Mouse (Mus musculus): ENCODE results near the gene Scin. TPM values are rescaled to one million over a fixed set of nuclear protein-coding genes. Genes with fewer than 3 reads are reported as not detected.
A peak's percentile ranks its signal among the peaks of the same experiment; 100 is the strongest.
"Not testable (repeated sequence)": the region's sequence is repeated elsewhere in the genome, so short reads cannot be mapped to it uniquely, and the experiment has no call there.

The Scin gene
- polyA plus RNA-seq (2015; fragmentation: Nextera tagmentation; extraction: Ambion mirVana) = 0.21 TPM in 1 of 2 replicates, not detected in the other

DNA sequence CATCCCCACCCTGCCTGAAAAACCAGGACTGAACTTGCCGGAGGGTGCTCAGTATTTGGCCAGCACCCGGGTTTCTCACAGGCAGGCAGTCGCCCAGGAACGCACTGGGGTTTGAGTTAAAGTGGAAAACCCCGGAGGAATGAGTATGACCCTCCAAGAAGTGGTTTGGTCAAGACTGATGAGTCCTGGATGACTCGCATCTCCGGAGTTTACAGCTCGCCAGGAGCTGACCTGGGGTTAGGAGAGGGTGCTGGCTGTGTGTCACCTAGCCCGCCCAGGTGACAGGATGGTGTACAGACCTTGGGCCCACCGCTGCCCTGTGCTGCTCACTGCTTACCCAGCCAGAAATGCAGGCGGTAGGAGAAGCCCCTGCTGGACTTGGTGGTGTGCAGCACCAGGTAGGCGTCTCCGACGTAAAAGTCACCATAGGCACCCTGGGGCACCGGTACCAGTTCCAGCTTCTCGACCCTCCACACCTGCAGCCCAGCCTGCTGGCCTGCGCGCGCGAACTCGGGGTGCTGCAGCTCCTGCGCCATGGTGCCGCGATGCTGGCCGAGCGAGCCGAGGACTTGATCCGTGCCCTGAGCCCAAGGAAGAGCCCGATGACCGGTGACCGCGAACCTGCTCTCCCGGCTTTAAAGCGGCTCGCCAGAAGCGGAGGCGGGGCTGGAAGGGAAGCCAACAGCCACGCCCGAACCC, at the start of gene Scin:
Scin (minus strand) TSS at position 656 of the 699 bp plus-strand sequence.
- peak within 1 kb of the TSS; percentile 48 for H3K4me3 ChIP-seq (ENCODE audit: low read length)
- H3K9ac ChIP-seq (ENCODE audit: low read depth, low read length) = peak within 1 kb of the TSS; percentile 55
- peak; percentile 40 for ATAC-seq
- H3K4me2 ChIP-seq (ENCODE audit: low read length) = peak within 1 kb of the TSS; percentile 92
- under 1% methylated on average over 39 of the region's 39 CpGs for WGBS
- no peaks in the 10 kb centered on the region for H3K9me3 ChIP-seq (ENCODE audit: control insufficient read depth, low read length)
- no peaks in the 10 kb centered on the region for H3K36me3 ChIP-seq (ENCODE audit: control insufficient read depth, insufficient read depth, low read length)
- peaks cover 11% of the 10 kb centered on the region for H3K4me1 ChIP-seq (ENCODE audit: control insufficient read depth, insufficient read depth, low read depth, low read length)
- H3K27me3 ChIP-seq (replicated peaks; ENCODE audit: control insufficient read depth, insufficient read depth, low read length) = no peaks in the 10 kb centered on the region
- no peak within 1 kb of the TSS for H3K27ac ChIP-seq (ENCODE audit: low read depth, low read length)

DNA sequence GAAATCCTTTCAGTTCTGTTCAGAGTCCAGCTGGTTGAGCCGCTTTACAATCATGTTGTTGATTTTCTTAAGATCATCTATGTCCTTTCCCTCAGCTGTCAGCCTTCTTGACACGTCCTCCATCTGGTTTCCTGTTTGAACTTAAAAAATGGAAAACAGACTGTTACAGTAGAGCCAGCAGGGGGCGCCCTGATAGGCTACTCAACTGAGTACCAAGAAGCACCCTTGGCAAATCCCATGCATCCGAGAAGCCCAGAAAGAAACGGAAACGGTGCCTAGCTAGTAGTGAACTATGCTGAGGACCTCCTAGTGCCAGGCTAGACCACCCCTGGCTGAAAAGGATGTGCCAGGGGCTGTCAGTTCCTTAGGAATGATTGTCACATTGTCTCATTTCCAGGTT, 43.1 kb upstream of the Scin start:
- 68% methylated on average over 6 of the region's 6 CpGs for WGBS

DNA sequence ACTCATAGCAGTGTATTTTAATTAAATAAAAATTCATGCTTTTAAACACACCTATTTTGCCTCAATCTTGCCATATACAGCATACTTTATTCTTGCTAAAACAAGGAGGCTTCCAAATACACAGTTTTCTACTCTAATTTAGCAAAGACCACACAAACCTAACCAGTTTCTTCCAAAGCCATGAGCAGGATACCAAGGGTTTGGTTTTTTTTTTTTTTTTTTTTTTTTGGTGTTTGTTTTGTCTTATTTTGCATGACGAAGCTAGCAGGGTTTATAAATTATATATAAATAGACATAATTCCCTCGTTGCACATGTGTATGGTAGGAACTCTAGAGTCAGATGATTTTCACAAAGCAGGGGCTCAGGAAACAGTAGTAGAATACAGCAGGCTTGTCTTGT, 42.1 kb upstream of the Scin start:
- WGBS = 89% methylated on average over 2 of the region's 2 CpGs
- H3K9me3 ChIP-seq (ENCODE audit: control insufficient read depth, low read length) = peaks cover 2% of the 10 kb centered on the region; the same call in 1 of the 2 replicates
- H3K27me3 ChIP-seq (replicated peaks; ENCODE audit: control insufficient read depth, insufficient read depth, low read length) = no peaks in the 10 kb centered on the region

More for the DNA sequence above, 43.1 kb upstream of the Scin start:
- Histone ChIP-seq H3K4me3 (ENCODE audit: low read length) (no peak overlapping the region), H3K4me1 (ENCODE audit: control insufficient read depth, insufficient read depth, low read depth, low read length) (no peaks in the 10 kb centered on the region), H3K27ac (ENCODE audit: low read depth, low read length) (no peak overlapping the region), H3K4me2 (ENCODE audit: low read length) (no peak overlapping the region), H3K9ac (ENCODE audit: low read depth, low read length) (no peak overlapping the region), H3K9me3 (ENCODE audit: control insufficient read depth, low read length) (peaks cover 2% of the 10 kb centered on the region; the same call in 1 of the 2 replicates), H3K27me3 (replicated peaks; ENCODE audit: control insufficient read depth, insufficient read depth, low read length) (no peaks in the 10 kb centered on the region), H3K36me3 (ENCODE audit: control insufficient read depth, insufficient read depth, low read length) (no peaks in the 10 kb centered on the region)
- no peak for ATAC-seq

DNA sequence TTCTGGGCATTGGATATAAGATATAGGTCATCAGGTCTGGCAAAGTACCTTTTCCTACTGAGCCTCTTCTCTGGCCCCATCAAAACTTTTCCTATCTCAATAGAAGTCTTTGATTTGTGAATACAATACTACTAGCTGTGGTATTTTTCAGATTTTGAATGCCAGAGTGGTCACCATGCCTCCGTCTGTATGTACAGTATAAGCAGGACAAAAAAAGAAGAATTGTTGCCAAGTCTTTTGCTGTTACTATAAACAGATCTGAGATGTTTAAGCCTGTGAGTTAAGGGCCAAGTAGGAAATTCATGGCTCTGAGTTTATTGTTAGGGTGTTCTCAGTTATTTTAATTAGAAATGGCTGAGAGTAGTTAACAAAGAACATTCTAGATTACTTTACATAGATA, 41.1 kb upstream of the Scin start:
- H3K27me3 ChIP-seq (replicated peaks; ENCODE audit: control insufficient read depth, insufficient read depth, low read length); H3K4me2 ChIP-seq (ENCODE audit: low read length); H3K4me1 ChIP-seq (ENCODE audit: control insufficient read depth, insufficient read depth, low read depth, low read length); H3K9me3 ChIP-seq (ENCODE audit: control insufficient read depth, low read length); ATAC-seq; H3K36me3 ChIP-seq (ENCODE audit: control insufficient read depth, insufficient read depth, low read length); H3K9ac ChIP-seq (ENCODE audit: low read depth, low read length); H3K4me3 ChIP-seq (ENCODE audit: low read length); H3K27ac ChIP-seq (ENCODE audit: low read depth, low read length): not testable (repeated sequence)
- 56% methylated on average over 1 of the region's 1 CpGs for WGBS

More for the DNA sequence above, 42.1 kb upstream of the Scin start:
- H3K9ac ChIP-seq (ENCODE audit: low read depth, low read length) = no peak overlapping the region
- H3K4me3 ChIP-seq (ENCODE audit: low read length) = no peak overlapping the region
- H3K36me3 ChIP-seq (ENCODE audit: control insufficient read depth, insufficient read depth, low read length) = no peaks in the 10 kb centered on the region
- ATAC-seq = no peak
- no peaks in the 10 kb centered on the region for H3K4me1 ChIP-seq (ENCODE audit: control insufficient read depth, insufficient read depth, low read depth, low read length)
- H3K27ac ChIP-seq (ENCODE audit: low read depth, low read length) = no peak overlapping the region
- no peak overlapping the region for H3K4me2 ChIP-seq (ENCODE audit: low read length)

DNA sequence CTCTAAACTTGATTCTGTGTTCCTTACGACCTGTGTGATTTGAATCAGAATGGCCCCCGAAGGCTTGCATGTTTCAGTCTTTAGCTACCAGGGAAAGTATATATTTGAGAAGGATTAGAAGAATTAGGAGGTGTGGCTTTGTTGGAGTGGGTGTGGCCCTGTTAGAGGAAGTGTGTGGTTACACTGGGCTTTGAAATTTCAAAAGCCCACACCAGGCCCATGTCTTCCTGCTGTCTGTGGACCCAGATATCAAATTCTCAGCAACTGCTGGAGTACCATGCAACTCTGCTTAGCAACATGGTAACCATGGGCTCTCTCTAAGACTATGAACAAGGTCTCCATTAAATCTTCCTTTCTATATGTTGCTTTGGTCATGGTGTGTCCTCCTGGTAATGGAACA, 37.6 kb upstream of the Scin start:
- H3K36me3 ChIP-seq (ENCODE audit: control insufficient read depth, insufficient read depth, low read length) = no peaks in the 10 kb centered on the region
- H3K4me2 ChIP-seq (ENCODE audit: low read length) = no peak overlapping the region
- no peak overlapping the region for H3K9ac ChIP-seq (ENCODE audit: low read depth, low read length)
- ATAC-seq = no peak
- no peak overlapping the region for H3K27ac ChIP-seq (ENCODE audit: low read depth, low read length)
- WGBS = 91% methylated on average over 2 of the region's 2 CpGs
- no peaks in the 10 kb centered on the region for H3K4me1 ChIP-seq (ENCODE audit: control insufficient read depth, insufficient read depth, low read depth, low read length)
- H3K27me3 ChIP-seq (replicated peaks; ENCODE audit: control insufficient read depth, insufficient read depth, low read length) = no peaks in the 10 kb centered on the region
- H3K4me3 ChIP-seq (ENCODE audit: low read length) = no peak overlapping the region
- no peaks in the 10 kb centered on the region for H3K9me3 ChIP-seq (ENCODE audit: control insufficient read depth, low read length)

DNA sequence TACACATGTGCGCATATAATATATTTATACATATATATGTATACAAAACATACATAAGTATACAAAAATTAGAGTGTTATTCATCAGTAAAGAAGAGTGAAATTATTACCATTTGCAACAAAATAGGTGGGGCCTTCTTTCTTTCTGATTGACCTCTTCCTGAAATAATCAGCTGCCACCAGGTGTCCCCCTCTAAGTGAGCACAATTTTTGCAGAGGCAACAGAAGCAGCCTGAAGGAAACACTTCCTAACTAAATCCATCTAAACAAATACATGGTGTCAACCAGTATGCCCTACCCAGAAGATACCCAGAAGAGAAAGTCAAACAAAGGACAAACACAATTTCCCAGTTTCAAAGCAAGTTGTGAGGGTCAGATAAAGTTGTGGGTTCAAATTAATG, 35.6 kb upstream of the Scin start:
- Histone ChIP-seq H3K4me1 (ENCODE audit: control insufficient read depth, insufficient read depth, low read depth, low read length) (no peaks in the 10 kb centered on the region), H3K4me3 (ENCODE audit: low read length) (no peak overlapping the region), H3K27me3 (replicated peaks; ENCODE audit: control insufficient read depth, insufficient read depth, low read length) (no peaks in the 10 kb centered on the region), H3K4me2 (ENCODE audit: low read length) (no peak overlapping the region), H3K9me3 (ENCODE audit: control insufficient read depth, low read length) (no peaks in the 10 kb centered on the region), H3K27ac (ENCODE audit: low read depth, low read length) (no peak overlapping the region), H3K36me3 (ENCODE audit: control insufficient read depth, insufficient read depth, low read length) (no peaks in the 10 kb centered on the region), H3K9ac (ENCODE audit: low read depth, low read length) (no peak overlapping the region)
- ATAC-seq = no peak
- WGBS = 100% methylated on average over 1 of the region's 1 CpGs

DNA sequence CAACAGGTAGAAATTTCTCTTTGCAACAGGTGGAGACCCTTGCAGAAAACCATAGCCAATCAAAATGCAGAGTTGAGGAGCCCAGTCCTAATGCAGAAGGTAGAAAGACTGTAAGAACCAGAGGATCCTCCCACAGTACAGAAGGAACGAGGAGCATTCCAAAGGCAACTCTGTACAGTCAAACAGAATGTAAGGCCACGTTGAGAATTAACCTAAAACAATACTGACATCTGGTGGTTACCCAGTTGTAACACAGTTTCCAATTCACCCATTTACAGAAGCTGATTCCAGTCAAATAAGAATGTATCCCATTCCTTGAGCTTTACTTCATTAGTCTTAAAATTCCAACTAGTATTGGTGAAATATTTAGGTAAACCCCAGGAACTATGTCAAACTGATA, 30.6 kb upstream of the Scin start:
- Histone ChIP-seq H3K4me3 (ENCODE audit: low read length) (no peak overlapping the region), H3K4me2 (ENCODE audit: low read length) (no peak overlapping the region), H3K4me1 (ENCODE audit: control insufficient read depth, insufficient read depth, low read depth, low read length) (no peaks in the 10 kb centered on the region), H3K9ac (ENCODE audit: low read depth, low read length) (no peak overlapping the region), H3K36me3 (ENCODE audit: control insufficient read depth, insufficient read depth, low read length) (no peaks in the 10 kb centered on the region), H3K27me3 (replicated peaks; ENCODE audit: control insufficient read depth, insufficient read depth, low read length) (no peaks in the 10 kb centered on the region), H3K9me3 (ENCODE audit: control insufficient read depth, low read length) (no peaks in the 10 kb centered on the region), H3K27ac (ENCODE audit: low read depth, low read length) (no peak overlapping the region)
- peak; percentile 72 for ATAC-seq
- WGBS = 5% methylated on average over 2 of the region's 2 CpGs

DNA sequence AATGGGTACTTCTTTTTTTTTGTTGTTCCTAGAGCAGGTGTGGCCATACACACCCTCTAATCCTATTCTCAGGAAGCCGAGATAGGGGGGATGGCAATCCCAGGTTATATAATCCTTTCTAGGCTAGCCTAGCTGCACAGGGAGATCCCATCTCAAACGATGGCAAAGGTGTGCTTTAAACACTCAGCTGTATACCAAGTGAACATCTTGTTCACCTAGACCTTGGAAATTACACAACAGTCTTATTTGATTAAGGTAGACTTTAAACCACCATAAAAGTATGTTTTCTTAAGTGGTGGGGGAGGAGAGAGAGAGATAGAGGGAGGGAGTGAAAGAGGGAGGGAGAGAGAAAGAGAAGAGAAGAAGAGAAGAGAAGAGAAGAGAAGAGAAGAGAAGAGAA, 26.7 kb upstream of the Scin start:
- H3K4me2 ChIP-seq (ENCODE audit: low read length) = no peak overlapping the region
- H3K9me3 ChIP-seq (ENCODE audit: control insufficient read depth, low read length) = no peaks in the 10 kb centered on the region
- H3K4me1 ChIP-seq (ENCODE audit: control insufficient read depth, insufficient read depth, low read depth, low read length) = no peaks in the 10 kb centered on the region
- H3K36me3 ChIP-seq (ENCODE audit: control insufficient read depth, insufficient read depth, low read length) = no peaks in the 10 kb centered on the region
- H3K4me3 ChIP-seq (ENCODE audit: low read length) = no peak overlapping the region
- H3K27ac ChIP-seq (ENCODE audit: low read depth, low read length) = no peak overlapping the region
- no peaks in the 10 kb centered on the region for H3K27me3 ChIP-seq (replicated peaks; ENCODE audit: control insufficient read depth, insufficient read depth, low read length)
- ATAC-seq = no peak
- 81% methylated on average over 2 of the region's 2 CpGs for WGBS
- no peak overlapping the region for H3K9ac ChIP-seq (ENCODE audit: low read depth, low read length)

DNA sequence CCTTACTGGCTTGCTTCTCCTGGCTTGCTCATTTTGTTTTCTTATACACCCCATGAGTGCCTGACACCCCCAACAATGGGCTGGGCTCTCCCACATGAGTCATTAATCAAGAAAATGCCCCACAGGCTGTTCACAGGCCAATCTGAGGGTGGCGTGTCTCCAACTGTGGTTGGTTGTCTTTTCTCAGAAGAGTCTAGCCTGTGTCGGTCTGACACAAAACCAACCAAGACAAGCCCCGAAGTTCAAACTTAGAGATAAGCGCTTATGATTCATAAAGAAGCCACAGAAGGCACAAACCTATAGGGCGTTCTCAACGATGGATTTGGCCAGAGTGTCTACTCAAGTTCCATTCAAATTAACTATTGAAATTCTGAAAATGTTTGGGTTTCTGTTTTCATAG, 20.2 kb upstream of the Scin start:
- Histone ChIP-seq H3K27me3 (replicated peaks; ENCODE audit: control insufficient read depth, insufficient read depth, low read length) (no peaks in the 10 kb centered on the region), H3K4me1 (ENCODE audit: control insufficient read depth, insufficient read depth, low read depth, low read length) (no peaks in the 10 kb centered on the region), H3K9me3 (ENCODE audit: control insufficient read depth, low read length) (no peaks in the 10 kb centered on the region), H3K4me3 (ENCODE audit: low read length) (no peak overlapping the region), H3K27ac (ENCODE audit: low read depth, low read length) (no peak overlapping the region), H3K36me3 (ENCODE audit: control insufficient read depth, insufficient read depth, low read length) (no peaks in the 10 kb centered on the region), H3K9ac (ENCODE audit: low read depth, low read length) (no peak overlapping the region), H3K4me2 (ENCODE audit: low read length) (no peak overlapping the region)
- whole genome bisulfite sequencing = 89% methylated on average over 6 of the region's 6 CpGs
- ATAC-seq = no peak
